Mouse (Mus musculus) limb, embryonic 10.5 days (tissue): ENCODE results near the gene Sox18. TPM values are rescaled to one million over a fixed set of nuclear protein-coding genes. Genes with fewer than 3 reads are reported as not detected.

Source experiments
- DNase-seq: peaks from one replicate; pipeline ENCODE4 v3.0.0-alpha.2; 2017; ENCODE audit warnings: low spot score
- H3K27ac ChIP-seq: fragments of 300-500 bp; sonication (generic); 2 replicates; pipeline ENCODE4 v1.5.1; 2016; ENCODE audit warnings: mild to moderate bottlenecking
- H3K27me3 ChIP-seq: fragments of 300-500 bp; sonication (generic); 2 replicates; pipeline ENCODE4 v1.6.1; 2016; ENCODE audit warnings: low read depth, mild to moderate bottlenecking; ENCODE audit not compliant: poor library complexity, severe bottlenecking
- H3K36me3 ChIP-seq: fragments of 300-500 bp; sonication (generic); 2 replicates; pipeline ENCODE4 v1.6.1; 2016; ENCODE audit warnings: mild to moderate bottlenecking, moderate library complexity
- H3K4me1 ChIP-seq: fragments of 300-500 bp; sonication (generic); 2 replicates; pipeline ENCODE4 v1.6.1; 2016
- H3K4me3 ChIP-seq: fragments of 300-500 bp; sonication (generic); 2 replicates; pipeline ENCODE4 v1.5.1; 2016; ENCODE audit warnings: mild to moderate bottlenecking, moderate library complexity
- H3K9me3 ChIP-seq: fragments of 300-500 bp; sonication (generic); replicated peaks from 2 replicates; pipeline ENCODE4 v1.6.1; 2016; ENCODE audit warnings: mild to moderate bottlenecking
- WGBS: fragments of 180-500 bp; shearing (Covaris S2); methylation state at CpG from one replicate; pipeline ENCODE4 v1.1.7; 2016; 5-methylcytosine and 5-hydroxymethylcytosine counted together
- polyA plus RNA-seq: library from polyadenylated mRNA; unstranded; fragments of >200 nt; fragmentation: Nextera tagmentation; extraction: Ambion mirVana; gene quantifications from 2 replicates; pipeline ENCODE4 v1.2.1, GENCODE M21; 2016

Sox18 gene
- polyA plus RNA-seq, 1 experiment from 2014 or later = 27.9 TPM

GRCm38 (mm10) chr2:181657441-181657840 lies 14.0 kb downstream of the Sox18 start:
- no peak overlapping the region for H3K4me3 ChIP-seq
- no peak for DNase-seq
- H3K27me3 ChIP-seq = no peaks in the 10 kb centered on the region
- H3K9me3 ChIP-seq = no peaks in the 10 kb centered on the region
- 79% methylated on average over 2 of the region's 2 CpGs for WGBS
- peaks cover 64% of the 10 kb centered on the region for H3K36me3 ChIP-seq
- H3K4me1 ChIP-seq = peaks cover 46% of the 10 kb centered on the region
- H3K27ac ChIP-seq = no peak overlapping the region

GRCm38 (mm10) chr2:181656734-181657133 lies 14.7 kb downstream of the Sox18 start, which contains the start of gene Gm29797:
TSS of gene Gm29797 (plus strand) at chr2:181657034.
- Histone ChIP-seq H3K36me3 (peaks cover 71% of the 10 kb centered on the region), H3K9me3 (no peaks in the 10 kb centered on the region), H3K4me1 (peaks cover 39% of the 10 kb centered on the region), H3K27ac (no peak within 1 kb of the TSS), H3K27me3 (no peaks in the 10 kb centered on the region), H3K4me3 (no peak within 1 kb of the TSS)
- 60% methylated on average over 3 of the region's 3 CpGs for WGBS
- no peak for DNase-seq

GRCm38 (mm10) chr2:181653523-181653922 lies 17.9 kb downstream of the Sox18 start:
- no peak for DNase-seq
- peaks cover 98% of the 10 kb centered on the region for H3K36me3 ChIP-seq
- peaks cover 15% of the 10 kb centered on the region for H3K4me1 ChIP-seq
- no peaks in the 10 kb centered on the region for H3K27me3 ChIP-seq
- WGBS = 93% methylated on average over 1 of the region's 1 CpGs
- H3K27ac ChIP-seq = no peak overlapping the region
- H3K9me3 ChIP-seq = no peaks in the 10 kb centered on the region
- H3K4me3 ChIP-seq = no peak overlapping the region

GRCm38 (mm10) chr2:181653065-181653464 lies 18.4 kb downstream of the Sox18 start:
- H3K4me3 ChIP-seq = no peak overlapping the region
- H3K4me1 ChIP-seq = peaks cover 11% of the 10 kb centered on the region
- H3K36me3 ChIP-seq = peaks cover 98% of the 10 kb centered on the region
- no peaks in the 10 kb centered on the region for H3K27me3 ChIP-seq
- H3K27ac ChIP-seq = no peak overlapping the region
- H3K9me3 ChIP-seq = no peaks in the 10 kb centered on the region
- DNase-seq = no peak

- peaks cover 97% of the 10 kb centered on the region for H3K36me3 ChIP-seq
- H3K9me3 ChIP-seq = no peaks in the 10 kb centered on the region
- H3K27me3 ChIP-seq = no peaks in the 10 kb centered on the region
- no peak overlapping the region for H3K4me3 ChIP-seq
- H3K27ac ChIP-seq = no peak overlapping the region
- peaks cover 13% of the 10 kb centered on the region for H3K4me1 ChIP-seq
- no peak for DNase-seq
- WGBS = 93% methylated on average over 10 of the region's 10 CpGs
Measured at GRCm38 (mm10) chr2:181648926-181649325, 22.5 kb downstream of the Sox18 start.

- Histone ChIP-seq H3K9me3 (no peaks in the 10 kb centered on the region), H3K4me3 (no peak overlapping the region), H3K4me1 (peaks cover 13% of the 10 kb centered on the region), H3K36me3 (peaks cover 95% of the 10 kb centered on the region), H3K27ac (no peak overlapping the region), H3K27me3 (no peaks in the 10 kb centered on the region)
- WGBS = 87% methylated on average over 6 of the region's 6 CpGs
- no peak for DNase-seq
Measured at GRCm38 (mm10) chr2:181646626-181647472, 24.6 kb downstream of the Sox18 start.

- no peaks in the 10 kb centered on the region for H3K9me3 ChIP-seq
- H3K36me3 ChIP-seq = peaks cover 96% of the 10 kb centered on the region
- peaks cover 13% of the 10 kb centered on the region for H3K4me1 ChIP-seq
- H3K4me3 ChIP-seq = no peak overlapping the region
- peak overlapping the region; percentile 71 for H3K27ac ChIP-seq
- 54% methylated on average over 3 of the region's 3 CpGs for WGBS
- H3K27me3 ChIP-seq = no peaks in the 10 kb centered on the region
- DNase-seq = no peak
Measured at GRCm38 (mm10) chr2:181645666-181646065, 25.8 kb downstream of the Sox18 start.

GRCm38 (mm10) chr2:181644361-181644760 lies 27.1 kb downstream of the Sox18 start:
- Histone ChIP-seq H3K36me3 (peaks cover 96% of the 10 kb centered on the region), H3K27ac (peak overlapping the region; percentile 71; the same call in 1 of the 2 replicates), H3K27me3 (no peaks in the 10 kb centered on the region), H3K9me3 (no peaks in the 10 kb centered on the region), H3K4me1 (peaks cover 13% of the 10 kb centered on the region), H3K4me3 (no peak overlapping the region)
- WGBS = 92% methylated on average over 2 of the region's 2 CpGs
- DNase-seq = peak; percentile 52

GRCm38 (mm10) chr2:181635865-181636264 lies 35.6 kb downstream of the Sox18 start:
- DNase-seq = no peak
- 92% methylated on average over 3 of the region's 3 CpGs for WGBS
- no peaks in the 10 kb centered on the region for H3K27me3 ChIP-seq
- H3K9me3 ChIP-seq = no peaks in the 10 kb centered on the region
- H3K36me3 ChIP-seq = peaks cover 93% of the 10 kb centered on the region
- H3K4me3 ChIP-seq = no peak overlapping the region
- no peaks in the 10 kb centered on the region for H3K4me1 ChIP-seq
- no peak overlapping the region for H3K27ac ChIP-seq

GRCm38 (mm10) chr2:181632624-181633023 lies 38.8 kb downstream of the Sox18 start:
- DNase-seq = no peak
- Histone ChIP-seq H3K9me3 (no peaks in the 10 kb centered on the region), H3K27ac (no peak overlapping the region), H3K36me3 (peaks cover 89% of the 10 kb centered on the region), H3K4me1 (no peaks in the 10 kb centered on the region), H3K27me3 (no peaks in the 10 kb centered on the region), H3K4me3 (no peak overlapping the region)
- 96% methylated on average over 6 of the region's 6 CpGs for WGBS

- Histone ChIP-seq H3K9me3 (no peaks in the 10 kb centered on the region), H3K27me3 (no peaks in the 10 kb centered on the region), H3K4me3 (no peak overlapping the region), H3K27ac (no peak overlapping the region), H3K36me3 (peaks cover 81% of the 10 kb centered on the region), H3K4me1 (no peaks in the 10 kb centered on the region)
- no peak for DNase-seq
Measured at GRCm38 (mm10) chr2:181628471-181628870, 43.0 kb downstream of the Sox18 start.

GRCm38 (mm10) chr2:181623401-181623800 lies 48.0 kb downstream of the Sox18 start:
- Histone ChIP-seq H3K27me3 (no peaks in the 10 kb centered on the region), H3K36me3 (peaks cover 84% of the 10 kb centered on the region), H3K4me3 (no peak overlapping the region), H3K27ac (no peak overlapping the region), H3K9me3 (no peaks in the 10 kb centered on the region), H3K4me1 (no peaks in the 10 kb centered on the region)
- DNase-seq = no peak
